ENCODE assay signal across 18 mouse cellular contexts in the genomic region with DNA sequence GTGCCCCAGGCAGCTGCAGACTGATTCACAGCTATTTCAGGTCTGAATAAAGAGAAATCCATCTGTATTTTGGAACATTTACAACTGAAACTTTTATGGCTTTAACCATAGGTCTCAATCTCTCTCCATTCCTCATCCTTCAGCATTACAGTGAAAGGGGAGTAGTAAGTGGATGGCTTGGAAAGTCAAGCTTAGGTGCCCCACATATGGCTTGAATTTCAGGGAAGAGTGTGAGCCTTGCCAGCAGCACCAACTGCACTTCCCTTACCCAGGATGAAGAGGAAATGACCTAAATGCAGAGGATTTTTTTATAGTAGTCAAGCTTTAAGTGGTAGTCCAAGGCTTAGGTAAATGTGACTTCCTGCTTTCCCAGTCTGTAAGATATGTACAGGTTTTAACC.
"Had no signal": no experiment of that assay in that cellular context is flagged by ENCODE, and none has a peak within 500 bp of the region (broad histone marks: within the 10 kb centered on the region; RNA-seq: fewer than 3 reads in every experiment).

No protein-coding gene starts in this region.

- H3K9ac ChIP-seq: lung, embryonic 14.5 days; midbrain, embryonic 12.5 days; neural tube, embryonic 13.5 days; neural tube, embryonic 15.5 days had no signal

- H3K4me2 ChIP-seq: lung, embryonic 14.5 days; midbrain, embryonic 12.5 days; neural tube, embryonic 13.5 days; neural tube, embryonic 15.5 days had no signal

- H3K27me3 ChIP-seq: midbrain, embryonic 12.5 days; neural tube, embryonic 13.5 days; neural tube, embryonic 15.5 days had no signal

- H3K27ac ChIP-seq: midbrain, embryonic 12.5 days; neural tube, embryonic 13.5 days; neural tube, embryonic 15.5 days had no signal

- H3K4me3 ChIP-seq: midbrain, embryonic 12.5 days; myocyte; neural tube, embryonic 13.5 days; neural tube, embryonic 15.5 days had no signal

- DNase-seq: lung, adult 18-20 months; lung, embryonic 14.5 days; lung, postnatal 10 days; lung, postnatal 4 days; midbrain, embryonic 14.5 days; retina, postnatal 1 day; right cerebral cortex, adult 18-20 months; right cerebral cortex, postnatal 25 days; right cerebral cortex, postnatal 4 days; spleen, adult 18-20 months; thymus, adult 18-20 months; thymus, postnatal 14 days; thymus, postnatal 36 days had no signal

- ATAC-seq: midbrain, embryonic 16.5 days had no signal

- H3K36me3 ChIP-seq: midbrain, embryonic 12.5 days; neural tube, embryonic 13.5 days; neural tube, embryonic 15.5 days had no signal

- H3K4me1 ChIP-seq: midbrain, embryonic 12.5 days; neural tube, embryonic 13.5 days; neural tube, embryonic 15.5 days had no signal

- H3K9me3 ChIP-seq: midbrain, embryonic 12.5 days; neural tube, embryonic 13.5 days; neural tube, embryonic 15.5 days had no signal
